Mouse (Mus musculus) cortical plate, adult 2 months (tissue): ENCODE measurements at regions not wholly inside any gene's neighbourhood (a gene's known extent, or its start where the extent isn't known, plus 50 kb on each side); places are given as distances from the start of the nearest gene placed in this dataset.

Experiments used
- CTCF ChIP-seq: fragments of 200-500 bp; IDR thresholded peaks from 2 replicates; pipeline ENCODE4 v1.5.1; 2011; ENCODE audit warnings: mild to moderate bottlenecking, control low read depth, low read length; ENCODE audit not compliant: insufficient read depth; ENCODE audit errors: extremely low read depth
- POLR2A ChIP-seq: fragments of 200-500 bp; IDR thresholded peaks from 2 replicates; pipeline ENCODE4 v1.6.1; 2011; ENCODE audit warnings: mild to moderate bottlenecking, low read length, control low read depth; ENCODE audit not compliant: insufficient read depth; ENCODE audit errors: extremely low read depth

DNA sequence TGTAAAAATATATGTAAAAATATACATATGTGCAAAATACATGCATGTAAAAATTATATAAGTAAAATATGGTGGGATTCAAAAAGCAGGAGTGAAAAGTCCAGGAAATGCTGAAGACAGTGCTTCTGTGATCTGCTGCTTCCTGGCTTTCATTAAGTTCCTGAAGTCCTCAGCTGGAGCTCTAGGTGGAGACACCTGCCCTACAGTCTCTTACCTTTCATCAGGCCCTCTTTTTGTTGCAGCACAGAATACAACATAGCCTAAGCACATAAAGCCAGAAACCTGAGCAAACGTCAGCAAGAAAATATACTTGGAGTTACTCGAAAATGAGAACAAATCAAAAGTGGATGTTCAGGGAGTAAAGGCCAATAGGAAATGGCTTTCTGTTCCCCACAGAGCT lies 120.6 kb downstream of the Cldn1 start:
- no peak for TF ChIP-seq CTCF
- TF ChIP-seq POLR2A: no peak
